Mouse (Mus musculus) erythroblast, embryonic 14.5 days (primary cell): ENCODE data around the gene Leng1. TPM values are rescaled to one million over a fixed set of nuclear protein-coding genes. Genes with fewer than 3 reads are reported as not detected.
A peak's percentile ranks its signal among the peaks of the same experiment; 100 is the strongest.

ENCODE experiments used
- H3K27me3 ChIP-seq: 2 replicates; pipeline ENCODE4 v1.6.1; 2012; ENCODE audit warnings: inconsistent platforms; ENCODE audit not compliant: control insufficient read depth
- H3K36me3 ChIP-seq: 2 replicates; pipeline ENCODE4 v1.6.1; 2012; ENCODE audit warnings: mild to moderate bottlenecking, inconsistent platforms; ENCODE audit not compliant: control insufficient read depth
- H3K4me1 ChIP-seq: 2 replicates; pipeline ENCODE4 v1.6.1; 2012; ENCODE audit warnings: inconsistent platforms; ENCODE audit not compliant: control insufficient read depth
- H3K4me3 ChIP-seq: replicated peaks from 2 replicates; pipeline ENCODE3; 2012; ENCODE audit warnings: moderate library complexity, mild to moderate bottlenecking, inconsistent platforms
- H3K9me3 ChIP-seq: 2 replicates; pipeline ENCODE4 v1.6.1; 2012; ENCODE audit warnings: low read length, inconsistent platforms, mixed read lengths; ENCODE audit not compliant: control insufficient read depth
- GATA1 ChIP-seq: IDR thresholded peaks from 2 replicates; pipeline ENCODE4 v1.6.1; 2012; ENCODE audit warnings: low read length, inconsistent platforms, mixed read lengths
- TAL1 ChIP-seq: IDR thresholded peaks from 3 replicates; pipeline ENCODE4 v1.6.1; 2012; ENCODE audit warnings: low read length, inconsistent platforms, mixed read lengths
- polyA plus RNA-seq: library from polyadenylated mRNA; stranded (reverse); fragments of >175 nt; gene quantifications from 2 replicates; pipeline ENCODE4 v1.2.3, GENCODE M21; 2012

Gene Leng1
- polyA plus RNA-seq, 1 experiment: 1.3 TPM

DNA sequence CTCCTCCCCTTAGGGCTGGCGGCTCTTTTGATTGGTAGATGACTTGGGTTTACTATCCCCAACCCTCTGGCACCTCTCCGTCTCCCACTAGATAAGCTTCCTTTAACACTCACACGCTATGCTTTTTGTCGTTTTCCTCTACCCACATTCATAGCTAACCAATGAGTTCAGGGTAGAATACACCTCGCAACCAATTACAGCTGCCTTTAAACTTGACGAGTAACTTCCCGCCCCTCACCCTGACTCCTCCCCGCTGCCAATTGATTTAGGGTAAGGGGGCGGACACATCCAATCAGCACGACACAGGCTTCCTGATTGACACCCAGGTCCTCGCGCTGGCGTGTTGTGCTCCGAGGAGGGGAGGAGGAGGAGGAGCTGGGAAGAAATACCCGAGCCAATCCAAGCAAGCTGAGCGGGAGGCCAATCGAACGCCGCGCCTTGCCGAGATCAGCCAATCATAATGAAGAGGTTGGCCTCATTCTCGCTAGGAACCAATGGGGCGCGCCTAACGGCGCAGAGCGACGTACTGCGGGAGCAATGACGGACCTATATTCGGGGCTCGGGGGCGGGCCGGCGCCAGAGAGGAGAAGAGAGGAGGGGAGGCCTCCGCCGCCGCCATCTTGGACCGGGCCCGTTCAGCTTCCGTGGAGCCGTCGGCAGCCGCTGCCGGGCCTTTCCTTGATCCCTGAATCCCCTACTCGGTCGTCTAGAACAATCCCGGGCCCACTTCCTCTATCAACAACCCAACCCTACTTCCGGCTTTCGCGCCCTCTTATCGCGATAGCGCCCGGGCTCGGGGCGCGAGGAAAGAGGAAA, 20.8 kb downstream of the Leng1 start, which contains the start of gene Cnot3:
Gene Cnot3 (plus strand): TSS at position 597 of the 816 bp plus-strand sequence.
- Histone ChIP-seq H3K27me3 (no peaks in the 10 kb centered on the region), H3K9me3 (no peaks in the 10 kb centered on the region), H3K4me3 (peak within 1 kb of the TSS; percentile 83), H3K4me1 (peaks cover 45% of the 10 kb centered on the region), H3K36me3 (peaks cover 62% of the 10 kb centered on the region)
- TF ChIP-seq TAL1: no peak
- TF ChIP-seq GATA1: peak; percentile 36; the same call in 1 of the 2 replicates

DNA sequence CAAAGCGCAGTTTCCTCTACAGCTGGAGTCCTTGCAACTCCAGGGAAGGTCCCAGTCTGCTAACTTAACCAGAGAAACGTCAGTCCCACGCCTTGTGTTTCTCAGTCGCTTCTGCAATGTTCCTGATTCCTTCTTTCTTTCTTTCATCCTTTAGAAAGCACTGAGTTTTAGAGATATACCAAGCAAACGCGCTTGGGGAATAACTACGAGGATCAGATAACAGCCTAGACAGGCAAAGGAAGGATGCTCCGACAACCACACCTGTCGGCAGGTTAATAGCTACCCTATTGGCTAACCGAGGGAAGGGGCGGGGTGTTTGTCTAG, 21.3 kb downstream of the Leng1 start:
- Histone ChIP-seq H3K9me3 (no peaks in the 10 kb centered on the region), H3K36me3 (peaks cover 62% of the 10 kb centered on the region), H3K4me3 (peak overlapping the region; percentile 83), H3K4me1 (peaks cover 45% of the 10 kb centered on the region), H3K27me3 (no peaks in the 10 kb centered on the region)
- no peak for TF ChIP-seq TAL1
- peak; percentile 72 for TF ChIP-seq GATA1

DNA sequence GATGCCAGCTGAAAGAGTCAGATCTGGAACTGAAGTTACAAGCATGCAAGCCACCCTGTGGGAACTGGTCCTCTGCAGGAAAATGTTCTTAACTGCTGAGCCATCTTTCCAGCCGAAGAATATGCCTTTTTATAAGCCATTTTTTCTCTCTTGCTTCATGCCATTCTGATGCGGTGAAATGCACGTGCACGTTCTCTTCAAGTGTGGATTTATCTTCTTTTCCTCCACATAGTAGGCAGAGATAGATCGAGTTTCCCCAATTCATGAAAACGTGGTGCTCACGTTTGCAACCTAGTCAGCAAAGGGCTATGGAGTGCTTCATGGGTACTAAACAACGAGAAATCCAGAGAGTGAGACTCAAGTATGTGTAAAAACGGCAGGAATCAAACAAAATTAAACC, 21.8 kb downstream of the Leng1 start:
- H3K4me3 ChIP-seq: peak overlapping the region; percentile 83
- peaks cover 44% of the 10 kb centered on the region for H3K4me1 ChIP-seq
- TF ChIP-seq GATA1 (no peak), TAL1 (no peak)
- H3K27me3 ChIP-seq: no peaks in the 10 kb centered on the region
- H3K36me3 ChIP-seq: peaks cover 62% of the 10 kb centered on the region
- H3K9me3 ChIP-seq: no peaks in the 10 kb centered on the region

DNA sequence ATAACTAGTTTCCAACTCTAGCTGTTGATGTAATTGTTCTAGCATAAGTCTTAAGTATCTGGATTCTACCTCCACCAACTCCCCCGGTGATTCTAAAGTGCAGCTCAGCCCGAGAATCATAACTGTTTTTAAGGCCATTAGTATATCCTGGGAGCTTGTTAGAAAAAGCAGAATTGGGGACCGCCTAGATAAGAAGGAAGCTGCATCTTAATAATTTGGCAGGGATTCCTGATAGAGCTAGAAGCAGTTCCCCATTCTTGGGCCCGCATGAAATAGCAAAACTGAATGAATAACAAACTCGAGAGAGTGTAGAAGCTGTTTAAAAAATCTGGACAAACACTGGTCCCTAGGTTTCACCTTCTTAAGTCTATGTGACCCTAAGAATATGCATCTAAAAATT, 22.2 kb downstream of the Leng1 start:
- H3K4me1 ChIP-seq: peaks cover 40% of the 10 kb centered on the region
- peaks cover 62% of the 10 kb centered on the region for H3K36me3 ChIP-seq
- TF ChIP-seq TAL1: no peak
- TF ChIP-seq GATA1: no peak
- no peaks in the 10 kb centered on the region for H3K27me3 ChIP-seq
- H3K9me3 ChIP-seq: no peaks in the 10 kb centered on the region
- H3K4me3 ChIP-seq: no peak overlapping the region

DNA sequence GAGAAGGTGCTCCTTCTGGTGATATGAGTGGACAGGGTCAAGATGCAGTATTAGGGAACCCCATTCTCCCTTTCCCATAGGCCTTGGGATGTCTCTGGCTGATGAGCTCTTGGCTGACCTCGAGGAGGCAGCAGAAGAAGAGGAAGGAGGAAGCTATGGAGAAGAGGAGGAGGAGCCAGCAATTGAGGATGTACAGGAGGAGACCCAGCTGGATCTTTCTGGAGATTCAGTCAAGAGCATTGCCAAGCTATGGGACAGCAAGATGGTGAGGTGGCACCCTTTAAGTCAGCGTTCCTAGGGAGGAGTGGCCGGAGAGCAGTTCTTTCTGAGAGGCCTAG, 35.2 kb downstream of the Leng1 start:
- Histone ChIP-seq H3K4me1 (peaks cover 32% of the 10 kb centered on the region), H3K4me3 (peak overlapping the region; percentile 77), H3K9me3 (no peaks in the 10 kb centered on the region), H3K36me3 (peaks cover 65% of the 10 kb centered on the region), H3K27me3 (no peaks in the 10 kb centered on the region)
- no peak for TF ChIP-seq TAL1
- TF ChIP-seq GATA1: no peak

DNA sequence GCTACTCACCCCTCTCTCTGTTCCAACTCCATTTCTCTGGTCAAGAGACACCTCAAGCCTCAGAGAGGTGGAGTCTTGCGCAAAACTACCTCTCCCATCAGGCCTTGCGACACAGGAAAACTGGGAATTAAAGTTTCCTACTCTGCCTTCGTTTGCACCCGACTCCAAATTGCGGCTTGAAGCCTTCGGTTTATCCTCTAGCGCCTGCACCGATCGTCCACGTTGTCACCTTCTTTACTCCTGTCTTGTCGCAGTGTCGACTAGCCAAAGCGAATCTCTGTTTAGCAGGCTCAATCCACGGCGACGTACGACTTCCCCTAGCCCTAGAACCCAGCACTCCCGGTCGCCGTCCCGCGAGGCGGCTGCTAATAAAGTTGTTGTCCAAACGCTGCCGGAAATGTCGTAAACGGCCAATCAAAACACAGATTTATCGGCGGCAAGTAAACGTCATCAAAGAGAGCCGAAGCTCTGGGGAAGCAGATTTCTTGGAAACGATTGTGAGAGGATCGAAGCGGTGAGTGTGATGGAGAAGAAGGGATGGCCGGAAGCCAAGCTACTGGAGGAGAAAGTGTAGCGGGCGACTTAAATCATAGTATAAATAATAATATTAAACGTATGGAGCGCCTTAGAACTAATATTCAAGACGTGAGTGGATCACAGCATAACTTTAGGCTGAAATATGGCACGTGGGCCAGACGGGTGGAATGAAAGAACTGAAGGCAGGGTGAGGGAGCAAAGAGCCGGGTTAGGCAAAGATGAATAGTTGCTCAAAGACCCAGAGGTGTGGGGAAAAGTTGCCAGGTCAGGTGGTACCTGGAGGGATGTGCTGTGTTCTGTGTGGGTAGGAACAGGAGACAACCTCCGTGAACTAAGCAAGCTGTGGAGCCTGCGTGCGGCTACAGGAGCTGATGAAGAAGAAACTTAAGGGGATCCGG, 35.8 kb downstream of the Leng1 start, which contains the start of the genes Tfpt and Prpf31:
Gene Tfpt (minus strand): TSS at position 387 of the 935 bp plus-strand sequence.
Gene Prpf31 (plus strand): TSS at position 443 of the 935 bp plus-strand sequence.
- TF ChIP-seq TAL1 (no peak), GATA1 (peak; percentile 49; the same call in 1 of the 2 replicates)
- peak within 1 kb of the TSS; percentile 77 for H3K4me3 ChIP-seq
- H3K36me3 ChIP-seq: peaks cover 65% of the 10 kb centered on the region
- H3K4me1 ChIP-seq: peaks cover 32% of the 10 kb centered on the region
- no peaks in the 10 kb centered on the region for H3K9me3 ChIP-seq
- no peaks in the 10 kb centered on the region for H3K27me3 ChIP-seq

DNA sequence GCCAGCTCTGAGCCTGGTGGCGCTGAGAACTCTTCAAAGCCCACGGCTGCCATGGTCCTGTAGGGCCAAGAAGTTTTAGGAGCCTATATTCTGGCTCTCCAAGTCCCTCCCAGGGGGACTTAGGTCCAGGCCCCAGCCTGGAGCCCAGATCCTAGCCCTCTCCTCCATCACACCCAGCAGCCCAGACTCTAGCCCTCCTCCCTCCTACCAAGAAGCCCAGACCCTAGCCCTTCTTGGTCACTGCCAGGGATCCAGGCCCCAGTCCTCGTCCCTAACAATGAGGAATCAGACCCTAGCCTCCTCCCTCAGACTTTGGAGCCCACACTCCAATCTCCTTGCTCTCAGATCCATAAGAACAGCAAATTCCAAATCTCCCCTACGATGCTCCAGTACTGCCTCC, 36.6 kb downstream of the Leng1 start:
- TF ChIP-seq GATA1 (no peak), TAL1 (no peak)
- H3K36me3 ChIP-seq: peaks cover 66% of the 10 kb centered on the region
- H3K9me3 ChIP-seq: no peaks in the 10 kb centered on the region
- H3K27me3 ChIP-seq: no peaks in the 10 kb centered on the region
- H3K4me1 ChIP-seq: peaks cover 32% of the 10 kb centered on the region
- H3K4me3 ChIP-seq: peak overlapping the region; percentile 77

DNA sequence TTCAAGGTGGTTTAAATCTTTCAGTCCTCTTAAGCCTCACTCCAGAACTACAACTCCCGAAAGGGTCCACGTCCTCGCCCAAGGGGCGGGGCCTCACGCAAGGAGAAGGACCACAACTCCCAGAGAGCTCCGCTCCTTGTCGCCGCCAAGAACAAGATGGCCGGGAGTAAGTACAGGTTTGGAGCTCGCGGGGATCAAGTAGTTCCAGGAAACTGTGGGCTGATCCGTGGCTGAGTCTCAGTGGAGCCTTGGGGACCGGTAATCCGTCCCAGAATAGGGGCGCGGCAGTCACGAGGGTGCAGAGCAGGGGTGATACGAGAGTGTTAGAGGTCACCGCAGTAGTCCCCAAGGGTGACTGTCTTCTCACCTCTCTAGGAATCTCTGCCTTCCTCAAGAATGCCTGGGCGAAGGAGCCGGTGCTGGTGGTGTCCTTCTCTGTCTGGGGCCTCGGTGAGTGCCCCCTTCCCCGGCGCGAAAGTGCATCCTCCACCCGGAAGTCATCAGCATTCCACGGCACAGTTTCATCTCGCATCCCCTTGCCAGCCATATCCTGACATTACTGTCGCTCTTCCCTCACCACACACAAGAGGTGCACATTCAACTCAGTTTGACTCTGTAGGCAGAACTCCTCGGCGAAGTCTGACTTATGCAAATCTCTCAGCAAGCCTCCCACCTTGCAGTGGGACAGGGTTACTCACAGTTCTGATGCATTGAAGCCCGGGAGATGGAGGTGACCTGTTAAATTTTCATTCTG, 48.2 kb downstream of the Leng1 start, which contains the start of gene Ndufa3:
Gene Ndufa3 (plus strand): TSS at position 132 of the 754 bp plus-strand sequence.
- H3K36me3 ChIP-seq: peaks cover 37% of the 10 kb centered on the region
- H3K4me3 ChIP-seq: peak within 1 kb of the TSS; percentile 86
- H3K27me3 ChIP-seq: peaks cover 11% of the 10 kb centered on the region
- no peaks in the 10 kb centered on the region for H3K9me3 ChIP-seq
- no peak for TF ChIP-seq GATA1
- no peak for TF ChIP-seq TAL1
- peaks cover 31% of the 10 kb centered on the region for H3K4me1 ChIP-seq
